Mouse (Mus musculus) retina, postnatal 1 day (tissue): ENCODE measurements around the gene Hhat.

Source experiments
- DNase-seq: peaks from one replicate; pipeline ENCODE4 v3.0.0-alpha.2; 2012

The Hhat gene

DNA sequence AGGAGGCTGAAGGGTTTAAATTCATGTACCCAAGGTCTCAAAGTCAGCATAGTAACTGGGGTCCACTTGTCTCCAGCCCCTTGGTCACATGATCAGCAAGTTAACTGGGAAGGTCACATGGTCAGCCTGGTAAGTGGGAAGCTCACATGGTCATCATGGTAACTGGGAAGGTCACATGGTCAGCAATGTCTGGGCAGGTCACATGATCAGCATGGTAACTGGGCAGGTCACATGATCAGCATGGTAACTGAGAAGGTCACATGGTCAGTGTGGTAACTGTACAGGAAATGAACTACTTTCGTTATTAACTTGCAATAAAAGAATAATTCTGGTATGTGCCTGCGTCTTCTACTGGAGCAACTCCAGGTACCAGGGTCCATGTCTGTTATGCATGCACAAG lies 29.1 kb downstream of the Hhat start:
- no peak for DNase-seq

DNA sequence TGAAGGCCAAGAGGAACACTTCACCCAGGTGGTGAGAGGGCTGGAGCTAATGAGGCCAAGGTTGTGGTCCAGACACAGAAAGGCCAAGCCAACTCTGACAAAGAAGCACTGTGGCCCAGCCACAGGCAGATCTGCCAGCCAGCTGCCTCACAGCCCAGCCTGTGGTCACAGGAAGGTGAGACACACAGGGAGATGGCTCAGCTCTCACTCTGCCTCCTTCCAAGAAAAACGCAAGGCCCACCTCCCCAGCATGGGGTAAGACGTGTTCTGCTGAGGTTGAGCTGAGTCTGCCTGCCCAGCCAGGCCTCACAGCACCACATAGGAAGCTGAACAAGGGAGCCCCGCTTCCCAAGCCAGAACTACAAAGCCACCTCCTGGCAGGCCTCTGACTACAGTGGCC lies 34.5 kb downstream of the Hhat start:
- no peak for DNase-seq

DNA sequence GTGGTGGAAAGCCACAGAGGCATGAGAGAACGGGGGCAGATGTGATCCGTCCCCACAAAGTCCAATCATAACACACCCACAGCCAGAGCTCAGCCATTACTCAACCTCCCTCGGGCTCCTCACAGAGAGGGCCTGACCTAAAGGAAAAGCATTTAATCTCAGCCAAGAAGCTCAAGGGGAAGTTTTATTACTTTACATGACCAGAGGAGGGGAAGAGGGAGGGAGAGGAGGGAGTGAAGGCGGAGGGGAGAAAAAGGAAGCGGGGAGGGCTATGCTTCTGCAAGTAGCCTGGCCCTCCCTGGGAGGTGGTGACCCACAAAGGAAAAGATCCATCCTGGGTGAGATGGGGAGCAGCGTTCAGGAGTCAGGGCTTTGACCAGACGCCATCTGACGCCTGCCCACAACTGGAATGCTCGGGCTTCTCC lies 35.0 kb downstream of the Hhat start:
- DNase-seq, result no peak

DNA sequence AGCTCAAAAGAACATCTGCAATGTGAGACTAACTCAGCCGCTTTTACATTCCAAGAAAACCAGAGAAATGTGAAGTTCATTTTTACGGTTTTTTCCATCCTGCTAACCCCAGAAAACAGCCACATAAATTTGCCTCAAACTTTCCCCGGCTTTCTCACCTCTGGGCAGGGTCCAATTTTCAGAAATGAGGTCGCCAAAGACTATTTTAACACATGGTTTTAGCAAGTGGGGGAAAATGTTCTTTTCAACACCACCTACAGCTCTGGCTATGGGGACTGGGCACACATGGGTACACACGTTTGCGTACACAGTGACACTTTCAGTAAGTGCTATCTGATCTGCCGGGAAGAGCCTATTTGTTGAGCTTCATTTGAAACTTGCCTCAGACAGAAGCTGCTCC lies 40.5 kb downstream of the Hhat start:
- no peak for DNase-seq

DNA sequence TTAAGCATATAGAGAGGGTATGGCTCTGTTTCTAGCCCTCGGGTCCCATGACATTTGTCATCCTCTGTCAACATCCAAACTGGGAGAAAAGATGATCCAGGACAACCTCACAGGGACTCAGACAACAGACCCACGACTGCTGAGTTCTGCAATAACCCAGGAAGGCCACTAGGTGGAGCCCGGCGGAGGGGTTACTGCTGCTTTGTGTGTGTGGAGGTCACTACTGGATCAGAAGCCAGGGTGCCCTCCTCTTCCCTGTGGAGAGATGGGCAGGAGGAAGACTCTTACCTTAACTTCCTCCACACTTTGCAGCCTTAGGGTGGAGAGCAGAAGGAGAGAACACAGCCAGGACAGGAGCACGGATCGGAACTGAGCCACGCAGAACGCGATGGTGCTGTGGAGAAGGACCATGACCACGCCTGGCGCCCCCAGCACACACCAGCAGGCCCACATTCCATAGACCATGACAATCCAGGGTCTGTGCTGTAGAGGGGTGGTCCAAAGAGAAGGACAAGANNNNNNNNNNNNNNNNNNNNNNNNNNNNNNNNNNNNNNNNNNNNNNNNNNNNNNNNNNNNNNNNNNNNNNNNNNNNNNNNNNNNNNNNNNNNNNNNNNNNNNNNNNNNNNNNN lies 43.9 kb downstream of the Hhat start:
- peak; percentile 76 for DNase-seq

DNA sequence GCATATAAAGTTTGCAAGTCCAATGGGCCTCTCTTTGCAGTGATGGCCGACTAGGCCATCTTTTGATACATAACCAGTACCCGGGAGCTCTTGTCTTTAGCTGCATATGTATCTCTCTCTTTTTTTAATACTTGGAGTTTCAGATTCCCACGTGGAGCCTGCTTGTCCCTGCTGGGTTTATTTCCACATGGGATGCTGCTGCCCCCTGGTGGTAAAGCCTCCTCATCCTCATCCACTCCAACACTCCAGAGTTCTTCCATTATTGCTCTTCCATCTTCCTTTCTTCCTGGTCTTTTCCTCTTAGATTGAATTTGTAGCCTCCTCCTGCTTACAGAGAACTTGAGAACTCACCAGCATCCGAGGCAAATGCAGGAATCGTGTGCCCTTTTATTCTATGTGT lies 48.9 kb downstream of the Hhat start:
- peak; percentile 74 for DNase-seq

DNA sequence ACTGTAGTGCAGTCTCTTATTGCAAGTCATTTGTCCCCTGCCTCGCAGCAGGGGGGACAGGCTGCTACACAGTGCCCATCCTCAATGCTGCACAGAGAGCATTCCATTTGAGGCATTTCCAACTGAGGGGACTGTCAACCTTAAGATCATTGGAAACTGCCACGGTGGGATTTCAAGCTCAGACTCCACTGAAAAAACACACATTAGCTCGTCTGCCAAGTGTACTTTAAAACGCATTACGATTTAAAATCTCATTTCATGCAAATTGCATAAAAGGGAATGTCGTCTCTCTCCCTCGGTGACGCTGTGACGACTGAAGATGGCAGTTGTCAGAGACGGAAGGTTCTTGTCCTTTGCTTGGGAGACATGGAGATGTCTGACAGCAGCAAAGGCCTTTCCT lies 50.9 kb downstream of the Hhat start:
- DNase-seq, result no peak

DNA sequence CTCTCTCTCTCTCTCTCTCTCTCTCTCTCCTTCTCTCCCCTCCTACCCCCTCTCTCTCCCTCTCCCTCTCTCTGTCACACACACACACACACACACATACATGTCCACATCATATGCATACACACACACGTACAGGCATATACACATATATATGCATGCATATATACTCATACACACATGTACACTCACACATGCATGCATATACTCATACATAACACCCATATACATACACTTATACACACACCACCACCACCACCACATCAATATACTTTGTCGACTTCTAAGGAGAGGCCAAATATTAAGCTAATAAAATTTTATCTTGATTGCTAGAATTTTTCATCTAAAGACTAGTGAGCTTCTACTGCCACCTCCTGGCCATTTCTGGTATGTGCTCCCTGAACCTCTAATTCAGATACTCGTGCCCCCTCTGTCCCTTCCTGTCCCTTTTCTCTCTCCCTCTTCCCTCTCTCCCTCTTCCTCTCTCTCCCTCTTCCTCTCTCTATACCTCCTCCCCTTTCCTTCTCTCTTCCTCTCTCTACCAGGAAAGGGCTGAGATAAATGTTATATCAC lies 59.2 kb downstream of the Hhat start:
- peak; percentile 68 for DNase-seq

DNA sequence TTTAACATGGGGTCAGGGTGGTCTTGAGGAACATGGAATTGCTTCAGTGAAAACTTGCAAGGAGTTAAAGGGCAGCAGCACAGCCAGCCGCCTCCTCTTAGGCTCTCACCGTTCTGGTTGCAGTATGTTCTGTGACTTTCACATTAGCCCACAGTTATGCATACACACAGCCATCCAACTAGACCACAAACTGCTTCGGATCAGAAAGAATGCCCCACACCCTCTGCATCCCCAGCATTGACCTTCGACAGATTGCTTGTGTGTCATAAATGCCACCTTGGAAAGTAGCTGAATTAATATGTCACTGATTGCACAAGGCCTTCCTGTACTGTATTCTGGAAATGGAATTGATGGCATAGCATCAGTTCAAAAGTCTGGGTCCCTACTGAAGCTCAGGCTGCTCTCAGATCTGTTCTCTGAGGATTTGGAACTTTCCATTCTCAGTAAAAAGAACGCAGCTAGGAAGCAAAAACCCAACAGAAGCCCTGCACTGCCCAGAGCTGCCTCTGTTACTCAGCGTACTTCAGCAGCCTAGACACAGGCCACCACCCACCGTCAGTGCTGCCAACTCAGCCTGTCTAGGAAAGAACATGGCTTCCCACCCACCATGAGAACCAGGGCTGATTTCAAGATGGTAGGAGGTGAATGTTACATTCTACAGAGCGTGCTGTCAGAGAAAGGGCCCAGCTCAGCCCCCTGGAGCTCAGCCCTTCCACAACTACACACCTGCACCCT lies 70.5 kb downstream of the Hhat start:
- no peak for DNase-seq

DNA sequence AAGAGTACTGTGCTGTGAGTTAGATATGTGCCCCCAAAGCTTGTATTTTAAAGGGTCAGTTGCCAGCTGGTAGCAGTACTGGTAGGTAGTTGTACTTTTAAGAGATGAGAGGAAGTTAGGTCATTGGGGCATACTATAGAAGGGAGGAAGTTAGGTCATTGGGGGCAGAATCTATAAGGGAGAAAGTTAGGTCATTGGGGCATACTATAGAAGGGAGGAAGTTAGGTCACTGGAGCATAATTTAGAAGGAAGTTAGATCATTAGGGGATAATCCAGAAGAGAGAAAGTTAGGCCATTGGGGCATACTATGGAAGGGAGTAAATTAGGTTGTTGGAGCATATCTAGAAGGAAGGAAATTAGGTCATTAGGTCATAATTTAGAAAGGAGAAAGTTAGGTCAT lies 71.9 kb downstream of the Hhat start:
- DNase-seq, result no peak

DNA sequence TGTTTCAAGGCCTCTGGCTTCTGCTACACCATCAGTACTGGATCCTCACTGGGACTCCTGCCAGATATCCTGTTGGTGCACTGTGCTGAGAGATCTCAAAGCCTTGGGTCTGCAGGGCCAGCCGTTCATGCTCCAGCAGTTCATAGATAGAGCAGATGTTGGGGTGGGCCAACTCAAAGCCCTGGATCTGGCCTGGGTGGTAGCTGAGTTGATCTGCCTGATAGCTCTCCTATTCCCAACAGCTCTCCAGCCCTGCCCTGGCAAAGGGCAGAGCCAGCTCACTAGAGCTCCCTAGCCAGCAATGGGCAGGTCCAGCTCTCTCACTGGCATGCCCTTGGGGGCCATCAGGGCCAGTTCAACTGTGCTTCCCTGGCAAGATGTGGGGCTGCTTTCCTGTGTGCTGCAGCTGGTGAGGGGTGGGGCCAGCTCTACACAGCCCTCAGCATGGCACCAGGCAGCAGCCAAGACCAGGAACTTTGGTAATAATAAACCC lies 74.6 kb downstream of the Hhat start:
- DNase-seq, result no peak

DNA sequence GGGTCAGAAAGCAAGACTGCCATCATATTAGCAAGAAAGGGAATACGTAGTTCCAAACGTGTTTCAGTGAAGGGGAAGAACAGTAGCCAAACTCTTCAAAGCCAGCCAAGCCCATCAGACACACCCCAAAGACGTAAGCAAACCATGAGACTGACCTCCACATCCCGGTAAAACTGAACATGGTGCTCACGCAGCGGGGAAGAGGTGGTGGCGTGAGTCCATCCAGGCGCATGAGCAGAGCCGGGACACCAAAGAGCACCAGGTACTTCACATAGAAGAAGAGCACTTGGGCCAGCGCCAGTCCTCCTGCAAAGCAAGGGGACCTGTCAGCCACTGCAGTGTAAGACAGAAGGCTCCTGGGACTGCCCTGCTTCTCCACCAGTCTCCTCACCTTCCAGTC lies 77.4 kb downstream of the Hhat start:
- no peak for DNase-seq

DNA sequence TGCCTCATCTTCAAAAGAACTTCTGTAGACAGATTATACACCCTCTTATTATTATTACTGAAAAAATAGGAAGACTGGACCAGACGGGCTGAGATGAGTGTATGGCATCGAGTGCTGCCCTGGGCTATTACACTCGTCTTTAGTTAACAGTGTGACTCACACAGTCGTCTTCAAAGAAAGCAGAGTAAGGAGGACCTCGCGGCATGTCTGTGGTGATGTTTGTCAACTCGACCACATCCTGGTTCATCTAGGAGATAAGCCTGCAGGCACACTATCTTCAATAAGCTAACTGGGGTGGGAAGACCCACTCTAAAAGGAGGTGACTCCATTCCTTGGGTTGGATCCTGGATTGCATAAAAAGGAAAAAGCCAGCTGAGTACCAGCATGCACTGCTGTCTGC lies 78.0 kb downstream of the Hhat start:
- DNase-seq, result no peak

DNA sequence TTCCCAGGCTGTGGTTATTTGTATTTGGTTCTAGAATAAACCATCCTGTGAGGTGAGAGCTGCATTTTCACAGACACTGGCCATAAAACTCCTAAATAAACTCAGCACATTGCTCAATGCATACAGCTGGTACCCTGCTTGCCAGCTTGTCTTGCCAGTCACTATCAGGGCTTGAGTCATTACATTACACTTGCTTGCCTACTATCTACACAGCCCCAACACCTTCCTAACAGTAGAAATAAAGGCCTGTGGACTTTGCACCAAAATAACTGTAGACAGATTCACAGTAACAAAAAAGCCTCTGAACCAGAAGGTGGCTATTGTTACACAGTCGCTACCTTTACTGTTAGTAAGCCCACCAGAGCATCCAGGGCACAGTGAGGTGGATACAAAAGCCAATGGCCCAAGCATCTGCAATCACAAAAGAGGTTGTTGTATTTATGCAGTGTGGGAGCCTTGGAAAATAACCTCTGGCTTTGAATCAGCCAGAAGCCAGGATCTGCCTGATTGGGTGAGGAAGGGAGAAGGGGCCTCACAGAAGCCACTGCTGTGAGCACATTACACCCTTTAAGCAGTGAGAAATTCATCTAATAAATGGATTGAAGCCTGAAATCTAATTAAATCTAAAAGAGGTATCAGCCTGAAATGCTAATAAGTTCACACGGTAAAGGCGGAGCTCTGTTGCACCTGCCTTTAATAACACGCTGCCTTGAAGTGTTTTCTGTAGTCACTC lies 88.6 kb downstream of the Hhat start:
- no peak for DNase-seq

DNA sequence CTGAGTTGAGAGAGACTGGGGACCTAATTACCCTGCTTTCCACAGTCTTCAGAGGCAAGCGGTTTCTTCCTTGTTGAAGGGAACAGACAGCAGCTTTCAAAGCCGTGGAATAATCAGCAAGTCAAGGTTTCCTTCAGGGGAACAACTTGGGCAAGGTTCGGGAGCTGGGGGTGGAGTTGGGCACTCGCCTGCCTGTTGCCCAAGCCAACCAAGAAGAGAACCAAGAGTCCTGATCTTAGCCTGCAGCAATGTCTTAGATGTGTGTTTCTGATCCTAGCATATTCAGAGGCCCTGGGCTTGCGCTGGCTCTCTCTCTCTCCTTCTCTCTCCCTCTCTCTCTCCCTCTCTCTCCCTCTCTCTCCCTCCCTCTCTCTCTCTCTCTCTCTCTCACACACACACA lies 93.8 kb downstream of the Hhat start:
- DNase-seq, result no peak

DNA sequence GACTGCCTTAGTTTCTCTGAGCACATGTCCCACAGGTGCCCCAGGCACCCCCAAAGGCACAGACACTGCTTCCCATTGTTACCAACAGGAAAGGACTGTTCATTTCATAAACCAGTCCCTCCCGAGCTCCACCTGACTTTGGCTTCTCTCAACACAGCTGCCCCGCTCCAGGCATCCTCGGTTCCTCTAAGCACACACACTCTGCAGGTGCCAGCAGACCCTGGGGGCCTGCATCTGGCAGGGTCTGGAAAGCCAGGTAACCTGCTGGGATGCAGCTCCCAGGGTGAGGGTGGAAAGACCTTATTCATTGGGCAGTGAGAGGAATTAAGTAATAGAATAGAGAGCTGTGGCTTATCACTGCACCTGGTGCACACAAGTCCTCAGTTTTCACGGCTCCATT lies 107.4 kb downstream of the Hhat start:
- DNase-seq, result no peak

DNA sequence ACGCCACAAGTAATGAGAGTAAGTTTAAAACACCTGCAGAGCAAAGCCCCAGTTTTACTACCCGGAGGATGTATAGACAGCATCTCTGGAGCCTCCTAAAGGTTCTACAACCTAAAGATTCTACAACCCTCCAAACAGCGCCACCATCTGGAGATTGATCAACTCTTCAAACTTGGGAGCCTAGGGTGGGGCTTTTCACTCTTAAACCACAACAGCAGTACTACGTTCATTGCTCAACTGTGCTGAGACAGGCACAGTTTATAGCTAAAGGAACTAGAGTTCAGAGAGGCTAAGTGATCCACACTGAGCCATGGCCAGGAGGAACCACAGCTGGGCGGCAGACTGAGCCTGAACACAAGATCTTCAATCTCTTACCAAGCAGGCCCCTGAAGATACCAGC lies 107.9 kb downstream of the Hhat start:
- no peak for DNase-seq

DNA sequence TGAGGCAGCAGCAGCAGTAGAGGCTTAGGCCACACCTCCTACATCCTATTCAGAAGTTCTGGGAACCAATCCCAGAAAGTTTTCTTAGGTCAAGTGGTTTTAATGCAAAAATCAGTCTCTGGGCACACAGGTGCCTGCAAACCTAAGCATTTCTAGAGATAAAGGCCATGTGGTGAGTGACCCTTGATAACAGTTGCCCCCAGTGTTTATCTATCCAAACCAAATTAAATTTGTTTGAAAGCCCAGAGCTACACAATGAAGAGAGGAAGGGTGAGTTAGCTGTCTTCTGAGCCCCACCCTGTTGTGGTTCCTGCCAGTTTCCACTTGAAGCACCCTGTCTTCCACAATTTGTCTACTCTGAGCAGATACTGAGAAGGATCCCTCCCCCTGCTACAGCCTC lies 109.4 kb downstream of the Hhat start:
- DNase-seq, result no peak

DNA sequence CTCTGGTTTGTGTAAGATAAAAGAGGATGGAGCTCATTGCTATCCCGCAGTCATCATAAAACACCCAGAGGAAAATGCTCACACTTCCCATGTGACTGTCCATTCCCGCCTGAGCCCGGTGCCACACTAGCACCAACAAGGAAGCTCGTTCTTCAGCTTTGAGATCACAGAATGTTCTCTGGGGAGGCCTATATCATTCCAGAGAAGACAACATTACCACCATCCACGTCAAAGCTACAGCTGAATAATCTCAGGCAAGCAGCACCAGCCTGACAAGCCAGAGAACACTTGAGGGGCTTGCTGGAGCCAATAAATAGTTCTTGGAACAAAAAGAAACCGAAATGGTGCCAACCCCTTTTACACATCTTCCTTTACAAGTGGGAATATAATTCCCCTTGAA lies 113.6 kb downstream of the Hhat start:
- no peak for DNase-seq

DNA sequence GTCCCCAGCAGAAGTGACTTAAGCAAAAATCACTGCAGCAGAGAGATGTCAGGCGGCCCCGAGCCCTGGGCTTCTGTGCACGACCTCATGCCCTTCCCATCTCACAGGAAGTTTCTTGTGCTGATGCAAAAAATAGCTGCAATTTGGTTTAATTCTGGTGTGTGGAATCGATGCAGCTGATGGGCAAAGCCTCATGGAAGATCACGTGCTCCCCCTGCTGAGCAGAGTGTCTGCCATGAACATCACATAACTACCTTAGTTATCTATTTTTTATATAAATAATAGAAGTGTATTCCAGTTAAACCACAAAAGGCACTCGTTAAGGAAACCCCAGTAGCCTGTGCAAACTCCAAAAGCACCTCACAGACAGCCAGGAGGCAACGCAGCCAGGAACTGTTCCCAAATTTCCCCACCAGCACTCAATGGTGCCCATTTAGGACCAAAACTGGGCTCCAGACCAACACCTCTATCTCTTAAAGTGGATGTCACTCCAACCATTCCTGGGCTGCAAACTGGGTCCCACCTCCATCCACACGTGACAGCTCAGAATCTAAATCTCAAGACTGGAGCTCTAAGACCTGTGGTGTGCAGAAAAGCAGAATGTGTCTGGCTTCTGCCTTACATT lies 118.9 kb downstream of the Hhat start:
- no peak for DNase-seq

DNA sequence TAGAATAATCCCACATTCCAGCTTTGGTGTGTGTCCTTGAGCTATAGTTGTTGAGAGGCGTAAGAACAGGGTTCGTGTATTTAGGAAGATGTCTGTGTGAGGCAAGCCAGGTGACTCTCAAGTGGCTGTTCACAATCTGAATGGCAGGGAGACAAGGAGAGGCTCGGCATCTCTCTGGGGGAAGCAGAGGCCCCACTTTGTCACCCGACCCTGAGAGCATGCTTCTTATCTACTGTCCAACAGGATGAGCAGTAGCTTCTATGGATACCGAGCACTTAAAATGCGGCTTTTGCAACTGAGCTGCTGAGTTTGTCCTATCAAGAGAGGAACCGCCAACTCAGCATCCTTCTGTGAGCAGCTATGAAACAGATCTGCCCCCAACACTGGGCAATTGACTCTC lies 120.4 kb downstream of the Hhat start:
- no peak for DNase-seq

DNA sequence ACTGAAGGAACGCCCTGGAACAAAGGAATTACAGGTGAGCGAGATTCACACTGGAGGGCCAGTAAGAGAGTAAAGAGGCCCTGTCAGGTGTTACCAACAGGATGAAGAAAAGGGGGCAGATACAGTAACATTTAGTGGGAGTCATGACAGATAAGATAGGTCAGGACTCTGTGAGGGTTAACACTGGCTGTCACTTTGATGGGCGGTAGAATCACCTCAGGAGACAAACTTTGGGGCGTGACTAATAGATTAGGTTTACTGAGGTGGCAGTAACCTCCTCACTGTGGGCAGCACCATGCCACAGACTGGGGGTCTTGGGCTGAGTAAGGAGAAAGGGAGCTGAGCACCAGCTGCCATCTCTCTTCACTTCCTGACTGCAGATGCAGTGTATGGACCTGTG lies 121.0 kb downstream of the Hhat start:
- DNase-seq, result no peak

DNA sequence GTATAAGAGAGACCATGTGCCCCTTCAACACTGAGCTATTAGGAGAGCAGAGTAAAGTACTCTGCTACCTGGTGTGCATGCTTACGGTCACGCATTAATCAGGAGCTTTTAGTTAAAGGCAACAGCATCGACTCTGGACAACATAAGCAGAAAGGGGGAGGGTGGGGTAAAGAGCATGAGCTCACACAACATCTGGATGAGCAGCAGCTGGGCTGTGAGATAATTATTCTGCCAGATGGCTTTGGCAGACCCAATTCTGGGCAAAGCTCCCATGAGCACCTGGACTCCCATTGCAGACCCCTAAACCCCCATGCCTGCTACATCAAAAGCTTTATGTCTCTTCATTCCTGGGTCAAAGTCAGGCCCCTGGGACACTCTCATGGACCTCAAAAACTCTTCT lies 121.8 kb downstream of the Hhat start:
- no peak for DNase-seq
